Mouse (Mus musculus): ENCODE results near the gene Srl.

DNA sequence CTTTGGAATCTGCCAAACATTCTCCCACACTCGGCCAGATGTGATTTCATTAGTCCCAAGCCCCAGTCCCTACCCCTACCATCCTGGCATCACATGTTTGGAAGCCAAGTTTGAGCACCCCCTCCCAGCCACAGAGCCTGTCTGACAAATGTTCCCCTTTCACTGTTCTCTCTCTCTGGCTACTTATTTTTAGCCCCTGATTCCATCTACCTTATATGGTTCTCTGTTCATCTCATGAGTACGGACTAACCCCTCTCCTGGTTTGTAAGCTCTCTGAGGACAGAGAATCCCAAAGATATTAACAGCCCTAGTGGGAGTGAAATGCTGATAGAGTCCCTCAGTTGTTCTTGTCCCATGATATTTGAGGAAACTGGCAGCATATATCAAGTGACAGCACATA is 30.2 kb downstream of the Srl start:
- TF ChIP-seq GATA1 (IDR thresholded peaks at IDR 0.05; ENCODE audit: borderline replicate concordance, low read length) (no peak), FLI1 (IDR thresholded peaks at IDR 0.05; ENCODE audit: low read length) (no peak)

All from megakaryocyte, embryonic 14.5 days (primary cell).